Mouse (Mus musculus) left cerebral cortex, postnatal 14 days (tissue): ENCODE results near the gene Zbtb8a. TPM values are rescaled to one million over a fixed set of nuclear protein-coding genes. Genes with fewer than 3 reads are reported as not detected.
A peak's percentile ranks its signal among the peaks of the same experiment; 100 is the strongest.
"Not testable (repeated sequence)": the region's sequence is repeated elsewhere in the genome, so short reads cannot be mapped to it uniquely, and the experiment has no call there.

Experiments used
- DNase-seq, 2 experiments: peaks; one replicate each; pipeline ENCODE4 v3.0.0; 2021 to 2022; ENCODE audit warnings: low spot score in 2 of 2, mixed read lengths in 1 of 2
- intact Hi-C: fragments of 180-260 bp; cut with DNase I; formaldehyde crosslinking; loops from one replicate; pipeline ENCODE4 v1.15.1; 2025
- long read RNA-seq, 2 experiments: library from polyadenylated mRNA; stranded (forward); transcript quantifications; one replicate each; pipeline ENCODE4 v2.0.0; 2021
- total RNA-seq, 2 experiments: library from RNA; stranded (reverse); gene quantifications; 2 replicates each; pipeline ENCODE4 v1.2.3; 2021

The Zbtb8a gene
- 1 to 10 TPM; 7.4 to 8.0 TPM for total RNA-seq
- long read RNA-seq, experiment 1, transcript Zbtb8a-201 (5 exons, 2,321 nt) = major isoform, 11 of 11 reads
- long read RNA-seq, experiment 1, partial matches to known transcripts = 0 of 11 reads
- long read RNA-seq, experiment 1, other reads (novel, unspliced or antisense) = 0 of 11 reads
- long read RNA-seq, experiment 2, transcript Zbtb8a-201 (5 exons, 2,321 nt) = major isoform, 14 of 17 reads
- long read RNA-seq, experiment 2, partial matches to known transcripts = 3 of 17 reads
- long read RNA-seq, experiment 2, other reads (novel, unspliced or antisense) = 0 of 17 reads

DNA sequence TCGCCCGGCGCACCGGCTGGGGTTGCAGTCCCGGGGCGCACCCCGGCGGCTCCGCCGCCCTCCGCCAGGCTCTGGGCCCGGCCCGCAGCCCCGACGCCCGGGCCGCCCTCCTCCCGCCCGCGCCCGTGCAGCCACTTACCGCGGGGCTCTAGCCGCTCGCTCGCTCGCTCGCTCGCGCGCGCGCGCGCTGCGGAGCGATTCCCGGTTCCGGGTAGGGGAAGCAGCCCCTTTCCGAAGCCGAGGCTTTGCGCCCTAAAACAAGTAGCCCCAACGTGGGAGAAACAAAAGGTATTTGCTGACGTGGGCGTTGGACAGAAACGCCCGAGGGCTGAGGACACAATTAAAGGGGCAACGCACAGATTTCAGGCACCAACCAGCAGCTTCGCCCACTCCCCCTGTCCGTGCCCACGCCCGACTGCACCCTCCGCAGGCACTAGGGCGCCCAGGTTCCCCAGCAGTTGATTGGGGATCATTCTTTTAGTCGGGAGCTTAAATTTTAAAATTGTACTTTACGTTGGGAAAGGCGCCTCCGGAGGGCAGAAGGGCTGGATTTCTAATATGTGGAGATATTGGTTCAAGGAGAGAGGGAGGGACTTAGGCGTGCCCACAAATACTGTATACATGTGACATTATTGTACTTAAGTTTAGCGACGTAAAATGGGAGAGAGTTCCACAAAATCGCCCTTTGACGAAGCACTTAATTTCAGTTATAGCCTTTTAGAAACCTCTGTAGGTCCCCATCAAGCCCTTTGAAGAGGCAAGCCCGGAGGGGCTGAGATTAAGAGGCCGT, at the start of gene Zbtb8a:
Gene Zbtb8a (minus strand): TSS at position 516 of the 790 bp plus-strand sequence.
- intact Hi-C loops = no loop called here
- DNase-seq = peak; percentile 28 to 34

DNA sequence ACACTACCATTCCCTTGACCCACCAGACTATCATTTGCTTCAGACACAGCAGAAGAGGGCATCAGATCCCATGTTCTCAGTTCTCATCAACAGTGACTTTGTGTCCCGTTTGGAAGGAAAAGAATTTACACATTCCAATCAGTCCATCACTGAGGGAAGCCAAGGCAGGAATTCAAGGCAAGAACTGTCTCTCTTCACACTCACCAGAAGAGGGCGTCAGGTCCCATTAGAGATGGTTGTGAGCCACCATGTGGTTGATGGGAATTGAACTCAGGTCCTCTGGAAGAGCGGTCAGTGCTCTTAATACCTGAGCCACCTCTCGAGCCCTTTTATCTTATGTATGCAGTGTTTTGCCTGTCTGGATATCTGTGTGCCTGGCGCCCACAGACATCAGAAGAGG, 40.4 kb upstream of the Zbtb8a start:
- intact Hi-C loops = no loop called here
- no peak for DNase-seq

DNA sequence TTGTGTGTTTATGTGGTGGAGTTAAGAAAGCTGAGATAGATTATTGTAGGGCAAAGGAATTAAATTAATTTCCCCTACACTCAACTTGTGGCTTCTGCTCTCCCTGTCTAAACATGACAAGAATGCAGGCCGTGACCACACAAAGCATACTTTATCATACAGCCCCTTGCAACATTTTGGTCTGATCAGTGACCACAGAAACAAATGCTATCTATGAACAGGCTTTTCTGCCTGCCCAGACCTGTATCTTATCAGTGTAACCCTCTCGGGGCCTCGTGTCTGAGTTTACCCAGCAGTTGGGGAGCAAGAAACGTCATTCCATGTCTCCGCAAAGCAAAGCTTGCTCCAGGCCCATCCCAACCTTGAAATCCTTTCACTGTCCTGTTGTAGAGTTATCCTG, 38.6 kb upstream of the Zbtb8a start:
- DNase-seq = no peak
- intact Hi-C loops = no loop called here

DNA sequence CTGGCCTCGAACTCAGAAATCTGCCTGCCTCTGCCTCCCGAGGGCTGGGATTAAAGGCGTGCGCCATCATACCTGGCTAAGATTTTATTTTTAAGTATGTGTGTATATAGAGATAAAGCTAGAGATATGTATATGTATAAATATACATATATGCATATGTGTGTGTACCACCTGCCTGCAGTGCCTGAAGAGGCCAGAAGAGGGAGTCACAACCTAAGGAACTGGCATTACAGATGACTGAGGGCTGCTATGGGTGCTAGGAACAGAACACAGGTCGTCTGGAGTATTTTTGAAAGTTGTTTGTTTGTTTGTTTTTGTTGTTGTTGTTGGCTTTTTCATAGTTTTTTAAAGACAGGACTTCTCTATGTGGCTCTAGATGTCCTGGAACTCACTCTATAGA, 38.0 kb upstream of the Zbtb8a start:
- intact Hi-C loops = no loop called here
- no peak for DNase-seq

DNA sequence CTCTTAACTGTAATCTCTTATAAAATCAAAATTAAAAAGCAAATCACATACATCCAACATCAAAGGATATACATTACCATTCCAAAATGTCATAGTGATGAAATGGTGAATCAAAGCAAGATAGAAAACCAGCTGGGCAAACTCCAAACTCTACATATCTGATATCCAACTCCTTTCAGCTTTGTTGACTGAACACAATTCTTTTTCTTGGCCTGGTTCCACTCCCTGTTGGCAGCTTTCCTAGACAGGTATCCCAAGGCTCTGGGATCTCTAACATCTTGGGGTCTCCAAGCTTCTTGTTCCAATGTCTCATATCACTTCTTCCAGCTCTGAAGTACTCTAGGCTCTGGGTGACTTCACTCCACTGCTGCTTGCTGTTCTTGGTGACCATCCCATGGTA, 33.1 kb upstream of the Zbtb8a start:
- no peak for DNase-seq
- intact Hi-C loops = no loop called here

DNA sequence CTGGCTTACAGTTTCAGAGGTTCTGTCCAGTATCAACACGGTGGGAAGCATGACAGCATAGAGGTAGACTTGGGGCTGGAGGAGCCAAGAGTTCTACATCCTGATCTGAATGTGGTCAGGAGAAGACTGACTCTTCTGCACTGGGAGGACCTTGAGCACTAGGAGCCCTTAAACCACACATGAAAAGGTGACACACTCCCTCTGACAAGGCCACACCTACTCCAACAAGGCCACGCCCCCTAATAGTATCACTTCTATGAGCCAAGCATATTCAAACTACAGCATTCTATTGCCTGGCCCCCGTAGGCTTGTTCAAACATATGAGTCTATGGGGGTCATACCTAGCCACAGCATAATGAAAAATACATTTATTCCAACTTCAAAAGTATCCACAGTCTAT, 32.6 kb upstream of the Zbtb8a start:
- DNase-seq, intact Hi-C loops: not testable (repeated sequence)

DNA sequence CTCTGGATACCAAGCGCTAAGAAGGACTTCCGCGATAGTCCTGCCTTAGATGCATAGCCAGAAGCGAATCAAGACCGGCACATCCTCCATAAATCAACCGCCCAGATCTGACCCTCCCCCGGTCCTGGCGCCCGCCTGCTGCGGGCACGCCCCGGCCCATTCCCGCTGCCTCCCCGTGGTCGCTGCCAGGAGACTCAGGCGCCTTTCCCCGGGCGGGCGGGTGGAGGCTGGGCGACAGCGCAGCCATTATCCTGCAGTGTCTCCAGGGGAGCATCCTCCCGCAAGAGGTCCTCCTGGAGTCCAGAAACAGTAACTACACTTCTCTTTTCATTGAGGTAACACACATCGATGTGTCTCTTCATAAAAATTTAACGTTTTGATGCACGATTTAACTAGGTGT, 28.5 kb upstream of the Zbtb8a start:
- intact Hi-C loops = no loop called here
- peak; percentile 15 to 27 for DNase-seq

DNA sequence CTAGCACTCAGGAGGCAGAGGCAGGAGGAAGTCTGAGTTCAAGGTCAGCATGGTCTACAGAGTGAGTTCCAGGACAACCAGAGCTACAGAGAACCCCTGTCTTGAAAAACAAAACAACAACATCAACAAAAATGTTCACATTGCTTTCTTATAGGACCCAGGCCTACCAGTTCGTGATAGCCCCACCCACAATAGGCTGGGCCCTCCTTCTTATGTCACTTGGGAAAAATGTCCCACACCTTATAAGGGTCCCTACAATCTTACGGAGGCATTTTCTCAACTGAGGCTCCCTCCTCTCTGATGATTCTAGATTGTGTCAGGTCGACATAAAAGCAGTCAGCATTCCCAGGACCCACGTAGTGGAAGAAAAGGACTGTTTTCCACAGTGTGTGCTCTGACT, 21.9 kb upstream of the Zbtb8a start:
- intact Hi-C loops = no loop called here
- no peak for DNase-seq

DNA sequence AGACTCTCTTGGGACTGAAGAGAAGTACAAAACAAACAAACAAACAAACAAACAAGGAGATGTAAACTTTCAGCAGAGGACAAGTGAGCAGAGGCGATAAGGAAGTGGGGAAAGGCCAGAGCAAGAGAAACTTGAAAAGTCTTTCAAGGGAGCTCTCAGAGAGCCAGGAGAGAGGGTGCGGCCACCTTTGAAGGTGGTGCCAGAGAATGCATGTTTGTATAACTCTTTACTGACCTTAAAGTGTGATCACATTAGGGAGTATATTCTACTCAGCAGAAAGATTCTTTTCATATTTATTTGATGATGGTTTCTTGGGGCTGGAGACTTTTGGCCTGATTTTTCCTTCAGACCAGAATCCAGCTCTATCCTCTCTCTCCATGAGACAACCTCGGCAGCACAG, 19.0 kb upstream of the Zbtb8a start:
- intact Hi-C loops = no loop called here
- no peak for DNase-seq

DNA sequence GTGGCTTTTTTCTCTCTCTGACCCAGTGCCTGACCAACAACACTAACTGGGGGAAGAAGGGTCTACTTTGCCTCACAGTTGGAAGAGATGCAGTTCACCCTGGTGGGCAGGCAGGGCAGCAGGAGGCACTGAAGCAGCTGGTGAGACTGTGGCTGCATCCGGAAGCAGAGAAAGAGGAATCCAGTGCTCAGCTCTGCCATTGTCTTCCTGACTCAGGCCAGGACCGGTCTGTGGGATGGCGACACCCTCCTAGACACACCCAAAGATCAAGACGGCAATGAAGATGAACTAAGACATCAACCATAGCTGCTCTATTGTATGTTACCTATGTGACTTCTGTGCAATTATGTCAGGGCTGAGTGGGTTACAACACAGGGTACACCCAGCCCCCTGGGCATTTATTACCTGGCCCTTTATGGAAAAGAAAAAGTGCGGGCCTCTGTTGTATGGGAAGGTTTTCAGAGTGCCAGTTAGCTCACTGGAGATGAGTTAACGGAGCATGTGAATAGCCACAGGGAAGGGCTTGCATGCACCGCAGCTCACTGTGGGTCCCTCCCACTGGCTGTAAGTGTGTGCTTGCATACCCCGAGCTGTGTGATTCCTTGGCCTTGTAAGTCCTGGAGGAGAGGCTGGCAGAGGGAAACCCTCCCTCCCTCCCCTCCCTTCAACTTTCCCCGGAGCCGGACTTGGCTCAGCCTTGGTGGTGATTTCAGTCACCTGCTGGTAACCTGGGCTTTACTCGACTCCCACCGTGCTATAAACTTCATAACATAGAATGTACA, 16.4 kb upstream of the Zbtb8a start:
- no peak for DNase-seq
- intact Hi-C loops = no loop called here

DNA sequence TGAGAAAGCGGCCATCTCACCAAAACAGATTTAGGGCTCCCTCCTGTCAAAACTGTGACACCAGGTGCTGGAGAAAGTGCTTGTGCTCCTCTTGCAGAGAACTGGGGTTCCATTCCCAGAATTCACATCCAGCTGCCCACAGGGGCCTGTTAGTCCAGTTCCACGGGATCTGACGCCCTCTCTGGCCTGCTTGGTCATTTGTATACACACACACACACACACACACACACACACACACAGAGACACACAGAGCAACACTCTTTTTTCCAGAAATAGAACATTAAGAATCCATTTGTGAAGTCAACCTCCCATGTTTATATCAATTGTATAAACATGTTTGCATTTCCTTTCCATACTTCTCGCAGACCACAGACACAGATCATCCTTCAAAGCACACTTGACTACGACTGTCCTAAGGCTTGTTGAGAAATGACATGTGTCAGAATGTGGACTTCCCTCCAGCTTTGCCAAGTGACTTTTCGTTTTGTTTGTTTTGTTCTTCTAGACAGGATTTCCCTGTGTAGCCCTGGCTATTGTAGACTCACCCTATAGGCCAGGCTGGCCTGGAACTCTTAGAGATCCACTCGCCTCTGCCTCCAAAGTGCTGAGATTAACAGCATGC, 13.1 kb upstream of the Zbtb8a start:
- intact Hi-C loops = no loop called here

DNA sequence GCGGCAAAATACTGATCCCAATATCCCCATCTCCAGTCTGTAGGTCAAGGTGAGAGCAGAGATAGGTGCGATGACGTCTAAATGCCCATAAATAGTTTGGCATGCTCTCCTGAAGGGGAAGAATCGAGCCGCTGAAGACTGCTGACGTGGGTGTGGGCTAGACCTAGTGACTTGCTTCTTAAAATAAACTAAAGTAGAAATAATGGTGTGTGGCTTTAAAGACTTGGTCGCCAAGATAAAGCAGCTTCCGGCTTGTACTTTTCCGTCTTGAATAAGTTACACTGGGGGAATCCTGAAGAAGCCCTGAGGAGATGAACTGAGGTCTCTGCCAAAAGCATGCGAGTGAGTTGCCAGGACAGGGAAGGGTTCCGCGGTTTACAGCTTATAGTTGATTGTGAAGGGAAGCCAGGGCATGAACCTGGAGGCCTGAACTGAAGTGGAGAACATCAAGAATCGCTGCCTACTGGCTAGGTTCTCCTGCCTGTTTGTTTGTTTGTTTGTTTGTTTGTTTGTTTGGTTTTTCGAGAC, 12.4 kb upstream of the Zbtb8a start:
- no peak for DNase-seq
- intact Hi-C loops = no loop called here

More for the DNA sequence above, 13.1 kb upstream of the Zbtb8a start:
- DNase-seq = no peak

DNA sequence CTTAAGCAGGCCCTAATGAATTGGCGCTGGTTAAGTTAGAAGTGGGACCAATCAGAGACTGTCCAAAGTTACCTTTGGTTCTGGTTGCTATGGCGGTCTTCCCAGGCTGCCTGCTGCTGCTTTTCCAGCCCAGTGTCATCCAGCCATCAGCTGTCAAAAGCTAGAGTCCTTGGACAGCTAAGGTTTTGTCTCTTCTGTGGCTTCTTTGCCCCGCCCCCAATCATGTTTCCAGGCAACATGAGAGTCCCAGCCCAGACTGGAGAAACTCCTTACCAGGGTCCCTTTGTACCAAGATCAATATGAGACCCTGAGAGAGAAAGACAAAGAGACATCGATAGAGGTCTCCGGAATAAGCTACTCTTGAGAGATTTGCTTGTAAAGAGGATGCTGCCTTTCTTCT, 10.5 kb upstream of the Zbtb8a start:
- DNase-seq = no peak
- intact Hi-C loops = no loop called here

DNA sequence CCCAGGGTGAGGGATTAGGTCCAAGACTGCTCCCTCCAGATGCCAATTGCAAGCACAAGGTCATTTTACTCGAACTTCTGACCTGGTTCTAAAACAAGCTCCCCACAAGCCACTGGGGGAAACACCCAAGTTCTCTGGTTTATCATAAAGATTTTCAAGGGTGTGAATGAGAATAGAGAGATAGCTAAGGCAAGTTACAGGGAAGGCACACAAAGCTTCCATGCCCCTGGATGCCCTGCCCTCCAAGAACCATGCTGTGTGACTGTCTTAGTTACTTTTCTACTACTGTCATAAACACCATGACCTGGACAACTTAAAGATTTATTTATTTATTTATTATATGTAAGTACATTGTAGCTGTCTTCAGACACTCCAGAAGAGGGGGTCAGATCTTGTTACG, 9.1 kb upstream of the Zbtb8a start:
- no peak for DNase-seq
- intact Hi-C loops = no loop called here

DNA sequence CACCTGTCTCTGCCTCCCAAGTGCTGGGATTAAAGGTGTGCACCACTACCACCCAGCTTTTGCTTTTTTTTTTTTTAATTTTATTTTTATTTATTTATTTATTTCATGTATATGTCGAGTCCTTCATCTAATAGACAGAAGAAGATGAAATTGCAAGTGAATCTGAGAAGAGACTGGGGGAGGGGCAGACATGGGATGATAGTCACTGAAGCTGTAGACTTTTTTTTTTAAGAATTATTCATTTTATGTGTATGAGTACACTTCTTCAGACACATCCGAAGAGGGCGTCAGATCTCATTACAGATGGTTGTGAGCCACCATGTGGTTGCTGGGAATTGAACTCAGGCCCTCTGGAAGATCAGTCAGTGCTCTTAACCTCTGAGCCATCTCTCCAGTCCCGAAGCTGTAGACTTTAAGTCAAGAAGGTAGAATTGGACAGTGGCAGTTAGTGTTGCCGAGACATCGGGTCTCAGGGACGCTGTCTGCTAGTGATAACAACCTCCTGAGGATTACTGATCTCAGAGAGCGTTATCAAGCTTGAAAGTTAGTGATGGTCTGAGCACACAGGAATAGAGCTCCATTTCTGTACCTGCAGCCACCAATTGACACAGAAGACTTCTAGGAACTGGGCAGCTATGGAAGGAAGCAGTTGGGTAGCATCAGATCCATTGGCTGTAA, 8.5 kb upstream of the Zbtb8a start:
- DNase-seq = no peak

DNA sequence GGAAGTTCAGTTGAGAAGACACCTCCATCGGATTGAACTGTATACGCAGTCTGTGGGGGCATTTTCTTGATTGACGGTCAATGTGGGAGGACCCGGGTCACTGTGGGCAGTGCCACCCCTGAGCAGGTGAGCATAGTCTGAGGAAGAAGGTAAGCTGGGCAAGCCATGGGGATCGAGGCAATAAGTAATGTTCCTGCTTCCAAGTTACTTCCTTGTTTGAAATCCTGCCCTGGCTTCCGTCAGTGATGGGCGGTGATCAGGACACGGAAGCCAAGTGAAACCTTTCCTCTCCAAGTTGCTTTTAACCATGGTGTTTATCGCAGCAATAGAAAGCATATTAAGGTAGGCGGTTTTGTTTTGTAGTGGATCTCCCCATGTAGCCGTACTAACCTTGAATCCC, 7.8 kb upstream of the Zbtb8a start:
- intact Hi-C loops = no loop called here

More for the DNA sequence above, 8.5 kb upstream of the Zbtb8a start:
- intact Hi-C loops = no loop called here

DNA sequence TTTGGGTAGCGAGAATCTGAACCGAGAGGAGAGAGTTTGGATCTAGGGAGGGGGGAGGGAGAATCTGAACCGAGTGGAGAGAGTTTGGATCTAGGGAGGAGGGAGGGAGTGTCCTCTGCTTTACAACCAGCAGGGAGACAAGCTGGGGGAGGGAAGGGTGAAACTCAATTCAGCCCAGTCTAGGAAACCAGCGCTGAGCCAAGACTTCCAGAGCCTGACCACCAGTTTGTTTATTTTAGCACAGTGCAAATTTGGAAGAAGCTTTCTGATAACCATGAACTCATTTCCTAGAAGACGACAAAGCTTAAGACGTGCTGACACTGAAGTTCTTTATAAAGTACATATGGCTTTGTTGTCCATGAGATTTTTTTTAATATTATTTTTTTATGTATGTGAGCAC, 6.5 kb upstream of the Zbtb8a start:
- intact Hi-C loops = no loop called here
- no peak for DNase-seq

More for the DNA sequence above, 7.8 kb upstream of the Zbtb8a start:
- DNase-seq = no peak

DNA sequence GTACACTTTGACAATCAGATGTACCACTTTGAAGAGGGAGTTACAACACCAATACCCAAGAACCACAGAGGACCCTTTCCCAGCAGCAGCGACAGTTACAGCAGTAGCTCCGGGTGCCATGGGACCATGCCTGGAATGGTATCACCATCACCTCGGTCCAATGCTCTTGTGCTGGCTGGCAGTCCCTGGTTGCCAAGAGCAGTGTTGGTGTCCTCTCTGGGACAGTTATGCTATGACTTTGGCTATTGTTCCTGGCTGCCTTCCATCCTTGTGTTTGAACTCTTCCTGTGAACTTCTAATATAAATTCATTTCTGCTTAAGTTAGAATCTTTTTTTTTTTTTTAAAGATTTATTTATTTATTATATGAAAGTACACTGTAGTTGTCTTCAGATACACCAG, 5.7 kb upstream of the Zbtb8a start:
- DNase-seq = no peak
- intact Hi-C loops = no loop called here

DNA sequence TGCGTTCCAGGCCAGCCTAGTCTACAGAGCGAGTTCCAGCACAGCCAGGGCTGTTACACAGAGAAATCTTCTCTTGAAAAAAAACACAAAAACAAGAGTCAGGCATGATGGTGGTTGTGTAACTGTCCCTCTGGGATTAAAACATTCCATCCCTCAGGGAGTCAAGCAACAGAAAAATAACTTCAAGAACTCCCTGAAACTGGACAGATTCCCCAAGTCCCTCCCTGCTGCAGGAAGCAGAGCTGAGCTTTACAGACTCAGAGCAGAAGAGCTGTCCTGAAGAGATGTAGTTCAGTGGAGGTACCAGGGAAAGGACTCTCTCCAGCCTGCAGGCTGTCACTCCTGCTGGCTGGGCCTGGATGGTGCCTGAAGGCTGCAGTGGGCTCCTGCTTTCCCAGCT, 4.6 kb upstream of the Zbtb8a start:
- no peak for DNase-seq
- intact Hi-C loops = no loop called here
